Mouse (Mus musculus): ENCODE data around the gene Dhdds.

Gene Dhdds

GRCm38 (mm10) chr4:133956358-133956757, 44.4 kb downstream of the Dhdds start:
- peak; percentile 97 for DNase-seq (ENCODE audit: low read depth, low spot score)

- no peak for DNase-seq (ENCODE audit: low read depth, low spot score)
Observed at GRCm38 (mm10) chr4:133946736-133947135, 54.0 kb downstream of the Dhdds start.

GRCm38 (mm10) chr4:133943791-133944190, 56.9 kb downstream of the Dhdds start:
- no peak for DNase-seq (ENCODE audit: low read depth, low spot score)

GRCm38 (mm10) chr4:133942679-133943078, 58.0 kb downstream of the Dhdds start:
- no peak for DNase-seq (ENCODE audit: low read depth, low spot score)

- DNase-seq (ENCODE audit: low read depth, low spot score) = no peak
Observed at GRCm38 (mm10) chr4:133941576-133941975, 59.1 kb downstream of the Dhdds start.

GRCm38 (mm10) chr4:133940386-133941260, 60.1 kb downstream of the Dhdds start:
- no peak for DNase-seq (ENCODE audit: low read depth, low spot score)

- DNase-seq (ENCODE audit: low read depth, low spot score) = no peak
Observed at GRCm38 (mm10) chr4:133938077-133938476, 62.6 kb downstream of the Dhdds start.

GRCm38 (mm10) chr4:133931785-133932184, 68.9 kb downstream of the Dhdds start:
- DNase-seq (ENCODE audit: low read depth, low spot score) = no peak

- DNase-seq (ENCODE audit: low read depth, low spot score) = peak; percentile 55
Observed at GRCm38 (mm10) chr4:133931349-133931748, 69.4 kb downstream of the Dhdds start.

- peak; percentile 52 for DNase-seq (ENCODE audit: low read depth, low spot score)
Observed at GRCm38 (mm10) chr4:133929278-133929670, 71.4 kb downstream of the Dhdds start.

- peak; percentile 64 for DNase-seq (ENCODE audit: low read depth, low spot score)
Observed at GRCm38 (mm10) chr4:133928576-133929277, 72.0 kb downstream of the Dhdds start.

GRCm38 (mm10) chr4:133925204-133925603, 75.5 kb downstream of the Dhdds start:
- no peak for DNase-seq (ENCODE audit: low read depth, low spot score)

GRCm38 (mm10) chr4:133923743-133924142, 77.0 kb downstream of the Dhdds start:
- peak; percentile 34 for DNase-seq (ENCODE audit: low read depth, low spot score)

Data from ZHBTc4 (cell line).